Mouse (Mus musculus) c-Kit-positive CD71-positive TER-119-negative erythroid progenitor cells, embryonic 14.5 days (primary cell): ENCODE results near the gene Zfp706.
A peak's percentile ranks its signal among the peaks of the same experiment; 100 is the strongest.
"Not testable (repeated sequence)": the region's sequence is repeated elsewhere in the genome, so short reads cannot be mapped to it uniquely, and the experiment has no call there.

Experiments used
- DNase-seq: peaks from one replicate; pipeline ENCODE4 v3.0.0-alpha.2; 2013; ENCODE audit warnings: low read depth

Gene Zfp706

GRCm38 (mm10) chr15:37008546-37008945 is 973 bp upstream of the Zfp706 start:
- no peak for DNase-seq

- DNase-seq = peak; percentile 9
Measured at GRCm38 (mm10) chr15:37007959-37008419, 416 bp upstream of the Zfp706 start.

GRCm38 (mm10) chr15:37006475-37007164 is 953 bp downstream of the Zfp706 start:
- peak; percentile 33 for DNase-seq

- peak; percentile 11 for DNase-seq
Measured at GRCm38 (mm10) chr15:37005793-37006474, 1.6 kb downstream of the Zfp706 start.

GRCm38 (mm10) chr15:37004858-37005257 is 2.7 kb downstream of the Zfp706 start:
- DNase-seq = no peak

GRCm38 (mm10) chr15:37002276-37002675 is 5.3 kb downstream of the Zfp706 start:
- DNase-seq = no peak

- not testable (repeated sequence) for DNase-seq
Measured at GRCm38 (mm10) chr15:36999602-37000001, 8.0 kb downstream of the Zfp706 start.

GRCm38 (mm10) chr15:36995166-36995565 is 12.4 kb downstream of the Zfp706 start:
- DNase-seq = no peak

GRCm38 (mm10) chr15:36994665-36995064 is 12.9 kb downstream of the Zfp706 start:
- DNase-seq = no peak

- no peak for DNase-seq
Measured at GRCm38 (mm10) chr15:36993435-36994178, 14.0 kb downstream of the Zfp706 start.

- no peak for DNase-seq
Measured at GRCm38 (mm10) chr15:36991353-36991752, 16.2 kb downstream of the Zfp706 start.

GRCm38 (mm10) chr15:36989922-36990321 is 17.7 kb downstream of the Zfp706 start:
- no peak for DNase-seq

GRCm38 (mm10) chr15:36988718-36989115 is 18.9 kb downstream of the Zfp706 start:
- no peak for DNase-seq

GRCm38 (mm10) chr15:36987976-36988717 is 19.4 kb downstream of the Zfp706 start:
- no peak for DNase-seq

- no peak for DNase-seq
Measured at GRCm38 (mm10) chr15:36987211-36987877, 20.2 kb downstream of the Zfp706 start.

- no peak for DNase-seq
Measured at GRCm38 (mm10) chr15:36985567-36985925, 22.0 kb downstream of the Zfp706 start.

- DNase-seq = no peak
Measured at GRCm38 (mm10) chr15:36984921-36985566, 22.5 kb downstream of the Zfp706 start.

GRCm38 (mm10) chr15:36983455-36983854 is 24.1 kb downstream of the Zfp706 start:
- DNase-seq = no peak

- no peak for DNase-seq
Measured at GRCm38 (mm10) chr15:36980238-36980637, 27.3 kb downstream of the Zfp706 start.

GRCm38 (mm10) chr15:36979488-36980201 is 27.9 kb downstream of the Zfp706 start:
- peak; percentile 37 for DNase-seq

- no peak for DNase-seq
Measured at GRCm38 (mm10) chr15:36979159-36979487, 28.4 kb downstream of the Zfp706 start.
